Mouse (Mus musculus): ENCODE measurements at regions not wholly inside any gene's neighbourhood (a gene's known extent, or its start where the extent isn't known, plus 50 kb on each side); places are given as distances from the start of the nearest gene placed in this dataset.

GRCm38 (mm10) chr1:77267311-77268003 lies 247.4 kb downstream of the Epha4 start:
- no peak for DNase-seq
- intact Hi-C loops (cut with DNase I), result no loop called here

GRCm38 (mm10) chr1:77275297-77275696 lies 239.6 kb downstream of the Epha4 start:
- no peak for DNase-seq

GRCm38 (mm10) chr1:77279566-77279965 lies 235.3 kb downstream of the Epha4 start:
- intact Hi-C loops (cut with DNase I), result no loop called here

More at GRCm38 (mm10) chr1:77275297-77275696, 239.6 kb downstream of the Epha4 start:
- intact Hi-C loops (cut with DNase I), result no loop called here

GRCm38 (mm10) chr1:77280373-77281038 lies 234.4 kb downstream of the Epha4 start:
- no peak for DNase-seq
- intact Hi-C loops (cut with DNase I), result no loop called here

More at GRCm38 (mm10) chr1:77279566-77279965, 235.3 kb downstream of the Epha4 start:
- no peak for DNase-seq

- DNase-seq, result no peak
- intact Hi-C loops (cut with DNase I), result no loop called here
Observed at GRCm38 (mm10) chr1:77281741-77282140, 233.1 kb downstream of the Epha4 start.

GRCm38 (mm10) chr1:77298713-77299132 lies 216.2 kb downstream of the Epha4 start:
- intact Hi-C loops (cut with DNase I), result no loop called here
- no peak for DNase-seq

GRCm38 (mm10) chr1:77300806-77301205 lies 214.1 kb downstream of the Epha4 start:
- intact Hi-C loops (cut with DNase I), result no loop called here
- DNase-seq, result no peak

GRCm38 (mm10) chr1:77304770-77305169 lies 210.1 kb downstream of the Epha4 start:
- intact Hi-C loops (cut with DNase I), result no loop called here

GRCm38 (mm10) chr1:77307745-77308144 lies 207.1 kb downstream of the Epha4 start:
- intact Hi-C loops (cut with DNase I), result no loop called here
- DNase-seq, result no peak

More at GRCm38 (mm10) chr1:77304770-77305169, 210.1 kb downstream of the Epha4 start:
- no peak for DNase-seq

- intact Hi-C loops (cut with DNase I), result no loop called here
- no peak for DNase-seq
Observed at GRCm38 (mm10) chr1:77313119-77313518, 201.8 kb downstream of the Epha4 start.

- no peak for DNase-seq
- intact Hi-C loops (cut with DNase I), result no loop called here
Observed at GRCm38 (mm10) chr1:77315347-77315746, 199.5 kb downstream of the Epha4 start.

GRCm38 (mm10) chr1:77316198-77316597 lies 198.7 kb downstream of the Epha4 start:
- intact Hi-C loops (cut with DNase I), result no loop called here
- no peak for DNase-seq

Small RNA genes lying in the stretch of these regions (microRNA-seq; reads per million reads assigned to microRNA genes)
- 0 reads per million in 2 experiments for gene Mir6343

All from heart, postnatal 14 days (tissue).